Mouse (Mus musculus) layer of hippocampus, adult 8-10 months (tissue): Measurements from ENCODE around the gene Toe1. TPM values are rescaled to one million over a fixed set of nuclear protein-coding genes. Genes with fewer than 3 reads are reported as not detected.
"Not testable (repeated sequence)": the region's sequence is repeated elsewhere in the genome, so short reads cannot be mapped to it uniquely, and the experiment has no call there.

ENCODE experiments used
- DNase-seq, 2 experiments: peaks; one replicate each; pipeline ENCODE4 v3.0.0; 2022; ENCODE audit warnings: low spot score in 2 of 2
- total RNA-seq, 4 experiments: library from RNA; stranded (reverse); gene quantifications; 2 replicates each; pipeline ENCODE4 v1.2.4; 2022

The Toe1 gene
- 10 to 100 TPM; 11.3 to 16.1 (median 14.0) TPM for total RNA-seq

DNA sequence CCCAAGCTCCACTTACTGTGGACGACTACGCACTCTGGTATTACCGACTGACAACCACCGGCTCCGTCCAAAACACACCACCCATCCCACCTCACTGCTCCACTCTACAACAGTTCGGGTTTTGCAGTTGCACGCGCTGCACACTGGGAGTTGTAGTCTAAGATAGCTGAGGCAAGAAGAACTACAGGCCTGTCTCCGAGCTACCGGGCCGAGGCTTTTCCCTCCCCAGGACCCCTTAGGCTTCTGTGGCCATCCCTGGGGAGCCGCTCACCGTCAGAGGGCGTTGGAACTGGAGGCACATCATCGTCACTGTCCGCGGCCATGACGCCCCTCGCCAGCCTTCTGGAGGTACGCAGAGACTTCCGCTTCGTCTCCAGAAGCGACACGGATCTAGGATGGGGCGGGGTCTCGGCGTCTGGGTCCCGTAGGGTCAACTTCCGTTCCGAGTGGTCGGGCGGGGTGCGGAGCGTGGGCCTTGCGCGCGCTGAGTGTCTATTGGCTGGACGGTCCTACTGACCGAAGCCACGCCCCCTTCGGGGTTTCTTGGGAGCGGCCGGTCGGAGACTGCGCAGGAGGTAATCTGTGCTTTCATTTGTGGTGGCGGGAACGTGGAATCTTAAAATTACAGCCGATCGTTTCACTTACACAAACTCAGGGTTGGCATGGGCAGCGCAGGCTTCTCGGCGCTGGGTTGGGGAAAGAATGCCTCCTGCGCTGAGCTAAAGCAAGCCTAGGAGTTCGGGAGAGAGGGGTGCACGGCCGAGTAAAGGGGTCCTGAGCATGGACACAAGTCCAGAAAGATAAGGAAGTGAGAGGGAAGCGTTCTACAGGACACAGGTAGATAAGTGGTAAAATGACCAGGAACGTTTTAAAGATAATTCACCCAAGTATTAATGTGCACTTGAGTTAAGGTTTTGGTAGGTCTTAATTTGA is at the start of gene Toe1, which contains the start of gene Mutyh:
Toe1 (minus strand) TSS at position 444 of the 933 bp plus-strand sequence.
Mutyh (plus strand) TSS at position 527 of the 933 bp plus-strand sequence.
- DNase-seq, result peak; percentile 90 to 91

DNA sequence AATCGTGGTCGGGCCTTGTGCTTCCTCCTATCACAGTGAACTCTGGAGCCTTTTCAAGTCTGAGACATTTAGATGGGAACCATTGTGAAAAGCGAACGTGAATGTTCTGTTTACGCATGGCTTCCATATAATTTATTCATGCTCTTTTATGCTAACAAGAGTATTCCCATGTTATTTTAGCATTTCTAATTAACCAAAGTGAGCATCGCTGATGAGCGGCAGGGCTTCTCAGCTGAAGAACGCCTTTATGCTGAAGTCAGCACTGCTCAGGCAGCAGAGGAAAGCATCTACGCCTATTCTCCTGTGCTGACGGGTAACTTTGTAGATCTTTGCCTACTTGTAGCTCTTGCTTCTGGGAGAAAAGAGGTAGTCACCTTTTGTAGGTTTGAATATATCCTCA is 49.8 kb upstream of the Toe1 start:
- DNase-seq, result no peak

DNA sequence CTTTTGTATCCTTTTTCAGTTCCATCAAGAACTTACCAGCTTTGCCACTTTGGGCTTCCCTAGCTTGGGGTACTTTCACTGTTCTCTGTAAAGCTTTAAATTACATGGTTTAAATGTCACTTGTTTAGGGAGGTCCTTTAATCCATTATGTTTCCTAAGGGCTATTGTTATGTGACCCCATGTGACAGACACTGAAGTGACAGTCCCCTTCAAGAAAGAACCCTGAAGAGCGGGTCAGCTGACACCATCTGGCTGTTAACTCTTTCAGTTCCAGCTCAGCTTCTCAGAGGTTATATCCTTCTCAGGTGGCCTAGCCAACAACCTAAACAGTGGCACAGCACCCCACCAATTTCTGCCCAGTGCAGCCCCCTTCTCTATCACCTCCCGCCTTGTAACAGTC is 46.8 kb upstream of the Toe1 start:
- no peak for DNase-seq

- DNase-seq, result no peak
Observed at GRCm38 (mm10) chr4:116849901-116850300, 42.5 kb upstream of the Toe1 start.

DNA sequence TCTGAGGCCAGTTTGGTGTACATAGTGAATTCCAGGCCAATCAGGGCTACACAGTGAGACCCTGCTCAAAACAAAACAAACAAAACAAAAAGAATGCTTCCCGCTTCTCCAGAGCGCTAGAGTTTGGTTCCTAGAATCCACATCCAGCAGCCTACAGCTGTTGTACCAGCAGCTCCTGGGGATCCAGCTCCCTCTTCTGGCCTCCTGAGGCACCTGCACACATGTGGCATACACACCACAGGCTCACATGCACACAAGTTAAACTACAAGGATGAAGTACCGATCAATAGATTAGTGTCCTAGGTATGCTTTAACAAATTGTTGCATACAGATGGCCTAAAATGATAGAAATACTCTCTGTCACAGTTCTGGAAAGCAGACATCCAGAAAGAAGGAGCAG is 36.9 kb upstream of the Toe1 start:
- no peak for DNase-seq

- DNase-seq, result no peak
Observed at GRCm38 (mm10) chr4:116840841-116841240, 33.4 kb upstream of the Toe1 start.

DNA sequence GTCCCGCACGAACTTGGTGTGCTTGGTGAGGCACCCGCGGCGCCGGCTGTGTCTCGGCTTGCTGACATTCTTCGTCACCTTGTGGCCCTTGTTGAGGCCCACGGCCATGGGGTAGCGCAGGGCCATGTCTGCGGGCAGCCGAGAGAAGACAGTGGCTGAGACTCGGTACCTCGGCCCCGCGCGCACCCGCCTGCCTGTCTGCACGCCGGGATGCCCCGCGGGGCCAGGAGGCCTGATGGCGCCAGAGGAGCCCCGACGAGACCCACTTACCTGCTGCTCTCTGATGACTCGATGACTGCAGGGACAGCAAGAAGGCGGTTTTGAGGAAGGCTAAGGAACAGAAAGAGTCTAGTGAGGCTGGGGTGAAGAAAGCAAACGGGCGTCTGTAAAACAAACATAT is 32.7 kb upstream of the Toe1 start:
- DNase-seq, result not testable (repeated sequence)

DNA sequence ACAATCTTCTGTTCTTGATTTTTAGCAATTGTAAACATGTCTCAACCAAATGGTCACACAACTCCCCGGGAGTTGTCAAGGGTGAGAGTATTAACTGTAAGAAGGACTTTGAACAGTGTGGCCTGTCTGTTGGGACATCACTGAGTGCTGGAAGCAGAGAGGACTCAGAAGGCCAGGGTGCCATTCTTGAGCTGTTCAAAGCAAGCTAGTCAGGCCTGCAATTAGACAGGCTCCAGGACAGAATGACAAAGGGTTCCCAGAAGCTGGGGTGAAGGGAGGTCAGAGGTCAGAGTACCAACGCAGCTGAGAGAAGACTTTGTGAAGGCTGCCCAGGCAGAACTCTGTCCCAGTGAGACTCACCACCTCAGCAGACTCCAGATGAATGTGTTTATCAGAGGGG is 31.6 kb upstream of the Toe1 start:
- DNase-seq, result no peak

DNA sequence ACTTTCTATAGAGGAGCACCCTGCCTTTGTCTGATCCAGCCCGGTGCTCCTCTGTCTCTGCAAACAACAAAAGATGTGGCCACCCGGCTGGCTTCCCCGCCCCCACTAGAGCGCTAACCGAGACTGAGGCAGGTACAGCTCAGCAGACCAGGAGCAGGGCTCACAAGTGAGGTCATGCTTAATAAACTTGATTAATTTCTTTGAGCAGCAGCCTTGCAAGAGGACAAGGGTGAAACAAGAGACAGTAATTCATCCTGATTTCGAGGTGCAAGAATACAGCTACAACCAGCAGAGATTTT is 22.6 kb upstream of the Toe1 start:
- no peak for DNase-seq

DNA sequence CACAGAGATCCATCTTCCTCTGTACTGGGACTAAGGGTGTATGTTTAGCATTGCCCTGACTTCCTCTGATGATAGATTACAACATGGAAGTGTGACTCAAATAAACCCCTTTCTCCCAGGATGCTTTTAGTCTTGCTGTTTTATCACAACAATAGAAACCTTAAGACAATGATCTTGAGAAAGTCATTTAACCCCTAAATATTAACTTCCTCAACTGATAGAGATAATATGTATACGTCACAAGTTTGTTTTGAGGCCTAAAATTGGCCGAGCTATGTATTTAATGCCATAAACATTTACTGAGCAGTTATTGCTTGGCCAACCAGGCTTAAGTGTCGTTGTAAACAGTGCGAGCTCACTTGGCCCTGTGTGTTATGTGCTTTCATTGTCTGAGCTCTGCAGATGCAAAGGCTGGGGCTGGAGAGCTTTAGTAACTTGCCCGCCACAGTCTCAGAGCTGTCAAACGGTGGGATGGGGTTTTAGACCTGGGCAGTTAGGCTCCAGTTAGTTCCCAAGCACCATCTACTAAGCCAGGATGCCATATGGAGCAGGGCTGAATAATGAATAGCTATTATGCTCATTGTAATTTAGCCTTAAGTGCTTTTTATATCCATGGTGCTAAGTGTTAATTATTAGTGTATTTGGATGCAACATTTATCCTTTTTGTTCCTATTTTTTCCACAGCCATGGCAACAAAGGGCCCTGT is 22.1 kb upstream of the Toe1 start:
- no peak for DNase-seq

DNA sequence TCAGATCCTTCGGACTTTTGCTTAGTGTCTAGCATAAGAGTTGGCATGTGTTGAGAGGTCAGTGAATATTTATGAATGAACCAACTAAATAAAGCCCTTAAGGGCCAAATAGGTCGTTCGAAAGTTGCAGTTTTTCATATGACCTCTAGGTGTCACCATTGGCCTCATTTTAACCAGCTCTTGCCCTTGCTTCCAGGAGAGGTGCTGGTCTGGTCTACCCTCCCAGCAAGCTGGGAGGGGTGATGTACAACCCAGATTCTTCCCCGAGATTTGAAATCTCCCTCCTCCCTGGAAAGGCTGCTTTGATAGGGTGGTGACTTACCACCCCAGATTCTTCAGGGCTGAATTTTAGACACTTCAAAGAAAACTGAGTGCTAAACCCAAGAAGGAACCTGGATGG is 20.4 kb upstream of the Toe1 start:
- no peak for DNase-seq

GRCm38 (mm10) chr4:116824541-116825004 is 17.1 kb upstream of the Toe1 start:
- peak in 1 of 2 experiments; percentile 66 for DNase-seq

DNA sequence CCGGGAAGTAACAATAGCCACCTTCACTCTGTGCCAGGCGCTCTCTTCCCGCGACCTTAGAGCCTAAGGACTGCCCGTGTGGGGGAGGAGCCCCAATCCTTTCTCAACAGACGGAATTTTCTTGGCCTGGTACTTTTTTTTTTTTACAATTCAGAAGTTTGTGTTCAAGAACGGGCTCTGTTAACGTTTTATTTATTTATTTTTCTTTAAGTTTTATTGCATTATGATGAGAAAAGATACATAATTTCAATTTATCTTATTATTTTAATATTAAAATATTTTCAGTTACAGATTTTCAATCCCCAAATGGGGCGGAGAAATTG is 14.2 kb upstream of the Toe1 start, which contains the start of gene Hpdl:
Hpdl (minus strand) TSS at position 14 of the 323 bp plus-strand sequence.
- no peak for DNase-seq

DNA sequence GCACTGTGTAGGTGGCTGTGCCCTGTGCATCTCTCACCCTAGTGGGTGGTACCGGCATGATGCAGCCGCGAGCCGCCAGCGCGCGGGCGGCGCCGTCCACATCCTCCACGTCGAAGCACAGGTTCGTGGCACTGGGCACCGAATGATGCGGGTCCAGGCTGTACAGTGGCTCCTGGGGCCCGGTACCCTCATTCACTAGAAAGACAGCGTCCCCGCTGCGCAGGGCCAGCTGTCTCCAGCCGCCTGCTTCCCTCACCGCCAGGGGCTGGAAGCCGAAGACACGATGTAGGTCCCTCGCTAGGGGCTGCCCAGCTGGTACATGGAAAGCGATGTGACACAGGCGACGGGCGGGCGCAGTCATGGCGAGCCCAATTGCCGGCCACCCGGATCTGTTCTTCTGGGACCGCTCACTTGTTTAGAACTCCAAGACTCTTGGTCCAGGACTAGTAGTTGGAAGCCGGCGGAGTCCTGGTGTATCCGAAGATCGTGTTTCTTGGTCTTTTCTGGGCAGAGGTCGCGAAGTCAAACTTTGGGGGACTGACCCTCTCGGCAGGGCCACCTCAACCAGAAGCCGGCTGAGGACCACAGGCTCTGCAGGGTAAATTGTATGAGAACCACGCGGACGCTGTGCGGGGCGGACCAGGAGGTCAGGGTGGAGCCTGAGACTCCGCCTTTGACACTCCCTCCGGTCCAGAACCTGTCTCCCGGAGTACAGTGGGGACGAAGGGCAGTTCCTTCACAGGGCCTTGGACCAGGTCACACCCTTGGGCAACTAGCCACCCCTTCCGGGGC is 13.7 kb upstream of the Toe1 start:
- peak in 1 of 2 experiments; percentile 40 for DNase-seq

- DNase-seq, result no peak
Observed at GRCm38 (mm10) chr4:116819968-116820901, 12.8 kb upstream of the Toe1 start.

DNA sequence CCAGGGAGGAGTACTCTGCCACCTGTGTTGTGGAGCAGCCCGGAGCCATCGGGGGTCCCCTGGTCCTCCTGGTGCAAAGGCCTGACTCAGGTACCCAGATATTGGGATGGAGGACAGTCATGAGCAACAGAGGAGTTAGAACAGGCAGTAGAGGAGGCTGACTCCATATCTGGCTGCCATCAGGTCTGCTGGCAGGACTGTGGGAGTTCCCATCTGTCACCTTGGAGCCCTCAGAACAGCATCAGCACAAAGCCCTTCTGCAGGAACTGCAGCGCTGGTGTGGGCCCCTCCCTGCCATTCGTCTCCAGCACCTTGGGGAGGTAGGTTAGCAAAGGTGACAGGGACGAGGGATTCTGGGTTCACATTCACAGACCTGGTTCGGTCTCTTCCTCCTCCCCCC is 10.0 kb upstream of the Toe1 start:
- DNase-seq, result peak; percentile 70 to 76

- DNase-seq, result no peak
Observed at GRCm38 (mm10) chr4:116815276-116815675, 7.8 kb upstream of the Toe1 start.

GRCm38 (mm10) chr4:116811012-116811411 is 3.6 kb upstream of the Toe1 start:
- DNase-seq, result no peak

DNA sequence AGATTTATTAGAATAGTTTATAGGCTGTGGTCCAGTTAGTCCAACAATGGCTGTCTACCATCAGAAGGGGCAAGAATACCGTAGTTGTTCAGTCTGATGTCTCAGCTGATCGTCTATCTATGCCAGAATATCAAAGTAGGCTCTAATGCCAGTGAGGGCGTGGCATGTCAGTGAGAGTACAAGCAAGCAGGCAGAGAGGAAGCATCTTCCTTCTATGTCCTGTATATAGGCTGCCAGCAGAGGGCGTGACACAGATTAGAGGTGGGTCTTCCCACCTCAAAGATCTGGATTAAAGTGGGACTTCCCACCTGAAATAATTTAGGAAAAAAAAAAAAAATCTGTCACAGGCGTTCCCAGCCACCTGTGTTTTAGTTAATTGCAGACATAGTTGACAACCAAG is 7.5 kb downstream of the Toe1 start:
- DNase-seq, result no peak

DNA sequence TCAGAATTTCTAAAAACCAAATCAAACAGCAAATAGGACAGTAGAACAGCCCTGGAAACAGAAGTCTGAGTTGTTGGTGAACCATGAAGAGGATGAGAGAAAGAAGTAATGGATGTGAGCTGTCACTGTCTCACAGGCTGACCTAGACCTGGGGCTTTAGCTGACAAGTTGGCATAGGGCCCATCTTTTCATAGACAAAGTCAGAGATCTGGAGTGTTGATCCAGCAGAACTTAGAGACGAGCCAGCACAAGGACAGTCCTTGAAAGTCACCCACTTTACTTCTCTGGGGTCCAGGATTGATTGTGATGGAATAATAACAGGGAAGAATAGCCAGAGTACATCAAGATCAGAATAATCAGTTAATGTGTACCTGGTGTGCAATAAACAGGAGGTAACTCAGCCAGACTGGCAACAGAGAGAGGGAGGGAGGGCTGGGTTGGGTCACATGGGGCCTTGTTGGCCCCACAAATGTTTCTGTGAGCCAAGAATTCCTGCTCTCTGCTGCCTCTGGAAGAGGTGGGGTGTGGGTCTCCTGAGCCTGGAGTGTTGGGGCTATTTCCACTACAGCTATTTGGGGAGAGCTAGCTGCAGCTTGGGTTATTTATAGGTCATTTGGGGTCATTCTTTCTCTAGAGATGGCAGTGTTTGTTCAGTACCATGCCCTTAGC is 10.9 kb downstream of the Toe1 start:
- DNase-seq, result no peak
